Mouse (Mus musculus) megakaryocyte, embryonic 14.5 days (primary cell): ENCODE data around the gene Ergic2. TPM values are rescaled to one million over a fixed set of nuclear protein-coding genes. Genes with fewer than 3 reads are reported as not detected.
A peak's percentile ranks its signal among the peaks of the same experiment; 100 is the strongest.

Source experiments
- H3K27me3 ChIP-seq: replicated peaks from 2 replicates; pipeline ENCODE3; 2012; ENCODE audit warnings: inconsistent platforms
- H3K36me3 ChIP-seq: replicated peaks from 2 replicates; pipeline ENCODE3; 2012; ENCODE audit warnings: low read length, inconsistent platforms, mixed read lengths
- H3K4me1 ChIP-seq: 2 replicates; pipeline ENCODE4 v1.6.1; 2012; ENCODE audit warnings: inconsistent platforms
- H3K4me3 ChIP-seq: replicated peaks from 2 replicates; pipeline ENCODE3; 2012; ENCODE audit warnings: moderate library complexity, mild to moderate bottlenecking, inconsistent platforms
- H3K9me3 ChIP-seq: 2 replicates; pipeline ENCODE4 v1.6.1; 2012; ENCODE audit warnings: inconsistent platforms
- FLI1 ChIP-seq: IDR thresholded peaks from 2 replicates; pipeline ENCODE4 v1.6.1; 2012; ENCODE audit warnings: low read length, inconsistent platforms, mixed read lengths
- GATA1 ChIP-seq: IDR thresholded peaks from 3 replicates; pipeline ENCODE4 v1.6.1; 2012; ENCODE audit warnings: mixed read lengths, low read length, inconsistent platforms, borderline replicate concordance
- polyA plus RNA-seq: library from polyadenylated mRNA; stranded (reverse); fragments of >175 nt; gene quantifications from 2 replicates; pipeline ENCODE4 v1.2.3, GENCODE M21; 2012; ENCODE audit warnings: low replicate concordance; ENCODE audit not compliant: insufficient read depth

Gene Ergic2
- polyA plus RNA-seq, result 7.0 TPM in 1 of 2 replicates, not detected in the other

DNA sequence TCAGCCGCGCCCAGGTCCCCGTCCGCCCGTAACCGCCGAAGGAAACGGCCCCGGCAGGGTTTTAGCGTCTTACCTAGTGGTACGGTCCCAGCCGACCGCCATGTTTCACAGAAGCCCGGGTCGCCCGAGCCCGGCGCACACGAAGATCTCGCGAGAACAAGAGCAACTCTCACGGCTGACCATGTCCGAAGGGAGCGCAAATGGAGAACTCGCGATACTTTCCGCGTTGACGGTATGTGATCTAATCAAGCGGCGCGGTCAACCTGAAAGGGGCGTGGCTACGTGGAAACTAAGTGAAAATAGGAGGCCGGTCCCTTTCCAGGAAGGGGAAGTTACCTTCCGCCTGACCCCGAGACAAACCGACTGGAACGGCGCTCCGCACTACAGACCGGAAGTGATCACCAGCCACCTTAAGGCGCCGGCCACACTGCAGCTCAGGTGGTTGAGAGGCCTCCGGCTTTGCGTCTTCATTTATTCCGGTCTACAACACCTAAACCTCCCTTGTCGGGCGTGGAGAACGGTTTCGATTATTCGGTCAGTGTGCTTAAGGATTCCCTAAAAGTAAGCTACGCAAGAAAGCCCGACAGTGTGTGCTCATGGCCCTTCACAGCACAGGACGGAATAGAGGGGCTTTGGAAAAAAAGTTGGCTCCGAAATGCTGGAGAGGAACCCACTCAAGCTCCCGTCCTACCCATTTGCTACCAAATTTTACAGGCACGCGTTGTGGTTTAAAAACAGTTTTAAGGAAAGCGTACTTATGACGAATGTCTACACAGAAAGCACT is at the start of gene Ergic2:
Gene Ergic2, minus strand, starts transcription at position 478 of the 784 bp plus-strand sequence.
- TF ChIP-seq FLI1 (0 out of 2 replicates have a peak, but pooled peaks have one; percentile 65), GATA1 (peak; percentile 58; the same call in 1 of the 3 replicates)
- H3K4me3 ChIP-seq, result peak within 1 kb of the TSS; percentile 92
- H3K4me1 ChIP-seq, result peaks cover 74% of the 10 kb centered on the region
- no peaks in the 10 kb centered on the region for H3K9me3 ChIP-seq
- H3K36me3 ChIP-seq, result peaks cover 29% of the 10 kb centered on the region
- no peaks in the 10 kb centered on the region for H3K27me3 ChIP-seq

DNA sequence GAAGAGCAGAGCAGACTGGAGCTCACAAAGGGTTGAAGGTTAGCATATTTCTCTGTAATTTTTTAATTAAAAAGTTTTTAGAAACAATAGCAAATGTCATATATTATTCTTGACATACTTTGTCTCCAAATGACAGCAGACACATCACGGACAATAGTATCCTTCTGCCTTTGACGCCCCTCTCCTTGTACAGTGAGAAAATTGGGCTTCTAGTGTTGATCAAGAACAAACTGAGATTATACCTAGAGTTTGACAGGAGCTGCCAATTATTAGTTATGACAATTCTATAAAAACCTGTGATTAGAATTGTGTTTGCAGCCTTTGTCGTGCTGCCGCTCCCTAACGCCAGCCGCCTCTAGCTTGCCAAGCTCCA is 48.5 kb upstream of the Ergic2 start:
- H3K27me3 ChIP-seq, result peaks cover 16% of the 10 kb centered on the region
- TF ChIP-seq FLI1, result no peak
- TF ChIP-seq GATA1, result no peak

DNA sequence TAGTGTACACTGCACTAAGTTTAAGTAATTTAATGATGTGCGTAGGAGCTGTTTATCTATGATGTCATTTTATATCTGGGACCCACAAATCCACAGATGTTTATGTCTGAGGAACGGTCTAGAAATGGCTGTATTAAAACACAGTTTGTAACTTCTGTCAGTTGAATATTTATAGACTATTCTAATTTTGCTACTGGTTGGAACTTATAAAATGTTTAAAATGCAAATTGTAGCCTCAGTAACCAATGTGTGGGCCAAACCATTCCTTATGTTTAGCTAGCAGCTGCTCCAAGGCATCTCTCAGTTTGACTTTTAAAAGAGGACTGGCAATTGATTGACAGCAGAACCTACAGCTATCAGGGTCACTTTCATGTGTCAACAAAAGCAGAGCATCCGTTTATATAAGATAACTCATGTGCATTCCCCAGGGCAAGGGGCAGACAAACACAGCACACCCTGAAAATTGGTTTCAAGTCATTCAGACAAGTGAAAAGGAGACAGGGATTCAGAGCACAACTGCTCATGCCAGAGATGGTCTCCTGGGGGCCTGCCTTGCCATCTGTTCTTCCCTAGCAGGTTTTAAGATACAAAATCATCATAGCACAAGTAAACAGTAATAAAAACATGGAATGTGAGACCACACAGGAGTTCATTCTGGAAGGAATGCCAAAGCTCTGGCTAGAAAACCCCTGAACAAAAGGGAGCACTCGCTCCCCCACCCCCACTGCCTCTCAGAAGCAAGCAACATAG is 48.0 kb upstream of the Ergic2 start:
- Histone ChIP-seq H3K9me3 (no peaks in the 10 kb centered on the region), H3K27me3 (peaks cover 20% of the 10 kb centered on the region), H3K4me3 (no peak overlapping the region), H3K4me1 (peaks cover 18% of the 10 kb centered on the region), H3K36me3 (no peaks in the 10 kb centered on the region)
- no peak for TF ChIP-seq FLI1
- no peak for TF ChIP-seq GATA1

More for the DNA sequence above, 48.5 kb upstream of the Ergic2 start:
- H3K4me3 ChIP-seq, result no peak overlapping the region
- H3K36me3 ChIP-seq, result no peaks in the 10 kb centered on the region
- H3K4me1 ChIP-seq, result peaks cover 15% of the 10 kb centered on the region
- no peaks in the 10 kb centered on the region for H3K9me3 ChIP-seq

DNA sequence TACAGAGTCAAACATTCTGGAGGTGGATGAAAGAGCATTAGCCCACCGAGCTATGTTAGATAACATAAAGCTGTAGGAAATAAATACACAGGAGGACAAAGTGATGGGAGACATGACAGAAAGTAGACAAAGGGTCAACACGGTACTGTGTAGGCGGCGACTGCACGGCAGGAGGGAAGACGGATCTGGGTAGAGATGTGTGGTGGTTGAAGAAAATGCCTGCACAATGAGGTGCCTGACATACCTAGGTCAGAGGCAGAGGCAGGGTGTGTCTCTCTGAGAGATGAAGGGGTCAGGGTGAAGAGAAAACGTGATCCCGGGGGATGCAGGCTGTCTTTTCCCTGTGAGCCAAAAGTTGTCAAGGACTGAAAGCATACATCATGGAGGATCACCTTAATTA is 46.9 kb upstream of the Ergic2 start:
- Histone ChIP-seq H3K36me3 (no peaks in the 10 kb centered on the region), H3K4me3 (no peak overlapping the region), H3K27me3 (peaks cover 23% of the 10 kb centered on the region), H3K4me1 (peaks cover 18% of the 10 kb centered on the region), H3K9me3 (no peaks in the 10 kb centered on the region)
- TF ChIP-seq FLI1 (no peak), GATA1 (no peak)

DNA sequence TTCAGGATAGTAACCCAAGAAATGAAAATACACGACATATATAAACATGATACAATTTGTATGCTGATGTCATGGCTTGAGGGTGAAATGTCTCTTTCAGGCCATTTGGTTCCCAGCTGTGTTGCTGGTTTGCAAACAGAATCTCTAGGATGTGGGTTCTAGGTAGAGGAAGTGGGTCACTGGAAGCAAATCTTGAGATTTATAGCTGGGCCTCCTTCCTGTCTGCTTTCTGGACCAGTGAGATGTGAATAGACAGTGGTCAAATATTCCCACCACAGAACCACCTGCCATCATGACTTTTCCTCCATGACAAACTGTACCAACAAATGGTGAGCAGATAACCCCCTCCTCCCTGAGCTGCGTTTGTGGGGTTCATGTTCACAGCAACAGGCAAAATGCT is 45.6 kb upstream of the Ergic2 start:
- no peak overlapping the region for H3K4me3 ChIP-seq
- peaks cover 18% of the 10 kb centered on the region for H3K4me1 ChIP-seq
- TF ChIP-seq FLI1 (no peak), GATA1 (no peak)
- H3K36me3 ChIP-seq, result no peaks in the 10 kb centered on the region
- H3K9me3 ChIP-seq, result no peaks in the 10 kb centered on the region
- H3K27me3 ChIP-seq, result peaks cover 27% of the 10 kb centered on the region

DNA sequence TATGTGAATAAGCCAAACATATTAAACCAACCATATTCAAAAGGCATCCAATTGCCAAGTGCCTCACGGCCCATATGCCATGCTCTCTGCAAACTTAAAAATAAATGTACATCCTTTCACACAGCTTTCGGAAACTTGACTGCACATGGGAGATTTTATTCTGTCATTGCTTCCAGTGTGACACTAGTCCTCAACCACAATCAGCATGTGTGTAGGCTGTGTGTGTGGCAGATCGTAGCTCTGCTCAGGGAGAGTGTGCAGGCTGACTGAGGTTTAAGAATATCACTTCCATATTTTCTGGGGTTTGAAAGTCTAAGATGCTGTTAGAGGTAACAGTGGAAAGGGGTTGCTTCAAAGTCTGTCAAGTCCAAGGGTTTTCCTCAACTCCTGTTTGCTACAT is 43.9 kb upstream of the Ergic2 start:
- H3K4me1 ChIP-seq, result peaks cover 22% of the 10 kb centered on the region
- no peak overlapping the region for H3K4me3 ChIP-seq
- peaks cover 31% of the 10 kb centered on the region for H3K27me3 ChIP-seq
- no peak for TF ChIP-seq FLI1
- no peak for TF ChIP-seq GATA1
- no peaks in the 10 kb centered on the region for H3K36me3 ChIP-seq
- no peaks in the 10 kb centered on the region for H3K9me3 ChIP-seq

DNA sequence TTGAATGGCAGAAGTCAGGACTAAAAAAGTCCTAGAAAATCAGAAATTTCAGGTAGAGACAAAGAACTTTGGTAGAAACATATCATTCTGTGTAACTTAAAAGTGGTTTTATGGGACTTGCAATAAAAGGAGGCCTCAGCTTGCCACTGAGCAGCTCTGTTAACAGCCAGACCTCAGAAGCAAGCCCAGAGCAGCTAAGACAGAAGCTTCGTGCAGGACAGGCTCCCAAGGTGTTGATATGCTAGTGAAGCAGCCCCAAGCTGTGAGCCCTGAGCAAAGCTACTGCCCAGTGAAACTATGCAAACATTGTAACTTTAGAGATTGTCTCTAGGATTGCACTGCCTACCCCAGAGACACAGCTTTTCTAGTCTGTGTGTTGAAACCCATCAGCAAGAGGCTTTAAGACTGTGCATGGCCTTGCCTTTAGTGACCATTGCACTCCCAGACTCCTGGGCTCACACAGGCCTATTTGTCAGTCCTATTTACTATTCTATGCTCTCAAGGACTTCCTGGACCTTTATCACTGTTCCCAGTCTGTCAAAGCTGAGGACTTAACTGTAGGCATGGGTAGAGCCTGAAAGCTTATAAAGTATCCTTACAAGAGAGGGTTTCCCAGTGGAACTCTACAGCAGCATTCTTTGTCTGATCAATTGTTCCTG is 43.4 kb upstream of the Ergic2 start:
- H3K36me3 ChIP-seq, result no peaks in the 10 kb centered on the region
- H3K9me3 ChIP-seq, result no peaks in the 10 kb centered on the region
- H3K4me1 ChIP-seq, result peaks cover 22% of the 10 kb centered on the region
- no peak for TF ChIP-seq GATA1
- no peak for TF ChIP-seq FLI1
- no peak overlapping the region for H3K4me3 ChIP-seq
- peaks cover 31% of the 10 kb centered on the region for H3K27me3 ChIP-seq

DNA sequence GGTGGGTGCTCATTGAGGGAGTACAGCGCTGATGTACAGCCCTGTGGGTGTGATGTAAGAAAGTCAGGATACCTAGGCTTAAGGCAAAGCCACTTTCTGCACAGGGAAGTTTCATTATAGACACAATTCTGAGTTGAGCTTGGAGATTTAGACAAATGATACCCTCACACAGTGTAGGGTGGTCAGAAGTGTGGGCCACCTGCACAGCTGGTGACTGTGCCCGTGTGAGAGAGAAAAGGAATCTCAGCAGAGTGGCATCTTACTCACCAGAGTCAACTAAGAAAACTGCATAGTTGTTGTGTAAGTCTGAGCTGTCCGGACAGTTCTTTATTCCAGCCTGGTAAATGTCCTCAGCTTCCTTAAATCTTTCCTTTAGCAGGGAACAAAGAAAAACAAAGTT is 37.0 kb upstream of the Ergic2 start:
- H3K9me3 ChIP-seq, result no peaks in the 10 kb centered on the region

DNA sequence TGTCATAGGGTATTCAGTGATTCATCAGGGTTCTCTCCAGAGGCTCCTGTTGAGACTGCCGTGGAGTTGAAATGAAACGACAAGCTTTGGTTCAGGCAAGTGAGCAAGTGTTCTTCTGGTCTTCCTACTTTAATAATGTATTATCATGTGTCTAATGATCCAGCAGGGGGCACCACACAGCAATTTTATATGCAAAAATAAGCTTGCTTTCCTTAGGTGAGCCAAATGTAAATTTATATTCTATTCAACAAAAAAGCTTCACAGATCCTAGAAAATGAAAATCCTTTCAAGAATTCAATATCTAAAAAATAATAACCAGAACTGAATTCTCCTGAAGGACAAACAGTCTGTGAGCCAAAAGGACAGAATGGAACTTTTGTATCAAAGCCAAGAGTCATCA is 36.5 kb upstream of the Ergic2 start:
- Histone ChIP-seq H3K27me3 (peaks cover 22% of the 10 kb centered on the region), H3K36me3 (no peaks in the 10 kb centered on the region), H3K4me1 (peaks cover 39% of the 10 kb centered on the region), H3K4me3 (no peak overlapping the region), H3K9me3 (no peaks in the 10 kb centered on the region)
- TF ChIP-seq GATA1 (no peak), FLI1 (no peak)

More for the DNA sequence above, 37.0 kb upstream of the Ergic2 start:
- no peaks in the 10 kb centered on the region for H3K36me3 ChIP-seq
- no peak for TF ChIP-seq GATA1
- TF ChIP-seq FLI1, result no peak
- H3K27me3 ChIP-seq, result peaks cover 25% of the 10 kb centered on the region
- H3K4me3 ChIP-seq, result no peak overlapping the region
- H3K4me1 ChIP-seq, result peaks cover 39% of the 10 kb centered on the region
